Mouse (Mus musculus) ES-E14 (cell line): ENCODE results near the gene Mdc1. TPM values are rescaled to one million over a fixed set of nuclear protein-coding genes. Genes with fewer than 3 reads are reported as not detected.

Source experiments
- DNase-seq: peaks from one replicate; pipeline ENCODE4 v3.0.0-alpha.2; 2013; ENCODE audit warnings: low read depth, low spot score
- H3K27ac ChIP-seq: 2 replicates; pipeline ENCODE4 v1.5.1; 2012; ENCODE audit warnings: low read depth, mild to moderate bottlenecking, low read length, moderate library complexity, mixed read lengths; ENCODE audit not compliant: poor library complexity, insufficient read depth, severe bottlenecking
- H3K36me3 ChIP-seq: 2 replicates; pipeline ENCODE4 v1.6.1; 2012; ENCODE audit warnings: mild to moderate bottlenecking, low read length, moderate library complexity, mixed read lengths; ENCODE audit not compliant: control insufficient read depth, poor library complexity, insufficient read depth, severe bottlenecking
- H3K4me1 ChIP-seq, 2 experiments: fragments of 150-350 bp in 1 of 2; sonication (generic) in 1 of 2; 2 replicates each; pipeline ENCODE4 v1.6.1; 2012; ENCODE audit warnings: low read length in 2 of 2, mild to moderate bottlenecking in 1 of 2, mixed read lengths in 1 of 2; ENCODE audit not compliant: control insufficient read depth in 2 of 2, insufficient read depth in 2 of 2, poor library complexity in 1 of 2
- H3K4me3 ChIP-seq, 2 experiments: fragments of 150-350 bp in 1 of 2; sonication (generic) in 1 of 2; 2 replicates each; pipeline ENCODE4 v1.5.1; 2012; ENCODE audit warnings: low read length in 2 of 2, low read depth in 1 of 2, mild to moderate bottlenecking in 1 of 2, mixed read lengths in 1 of 2; ENCODE audit not compliant: insufficient read depth in 1 of 2, poor library complexity in 1 of 2, severe bottlenecking in 1 of 2
- H3K9ac ChIP-seq: 2 replicates; pipeline ENCODE4 v1.6.1; 2012; ENCODE audit warnings: low read depth, mild to moderate bottlenecking, low read length, mixed read lengths; ENCODE audit not compliant: poor library complexity, insufficient read depth, severe bottlenecking
- H3K9me3 ChIP-seq: fragments of 150-350 bp; sonication (generic); 2 replicates; pipeline ENCODE4 v1.6.1; 2012; ENCODE audit warnings: low read depth, mild to moderate bottlenecking, low read length; ENCODE audit not compliant: control insufficient read depth, insufficient read depth
- CHD2 ChIP-seq: IDR thresholded peaks from 2 replicates; pipeline ENCODE4 v1.6.1; 2014; ENCODE audit warnings: mild to moderate bottlenecking, low read depth, low read length, inconsistent platforms
- HCFC1 ChIP-seq: IDR thresholded peaks from 2 replicates; pipeline ENCODE4 v1.6.1; 2012; ENCODE audit warnings: low read length, inconsistent platforms, borderline replicate concordance; ENCODE audit not compliant: insufficient read depth
- MAFK ChIP-seq: IDR thresholded peaks from 2 replicates; pipeline ENCODE4 v1.6.1; 2014; ENCODE audit warnings: mild to moderate bottlenecking, low read depth, low read length, inconsistent platforms; ENCODE audit not compliant: insufficient read depth
- ZC3H11A ChIP-seq: IDR thresholded peaks from 2 replicates; pipeline ENCODE4 v1.6.1; 2012; ENCODE audit warnings: low read depth, mild to moderate bottlenecking, inconsistent platforms, low read length, borderline replicate concordance
- ZNF384 ChIP-seq: IDR thresholded peaks from 2 replicates; pipeline ENCODE4 v1.6.1; 2012; ENCODE audit warnings: low read depth, low read length, inconsistent platforms
- in situ Hi-C, 2 experiments: fragments of 600-800 bp; cut with MboI; formaldehyde crosslinking; loops; one replicate each; pipeline ENCODE4 v1.15.1; 2025; ENCODE audit warnings: low sequenced_read_pairs in 2 of 2, inconsistent platforms in 1 of 2; ENCODE audit not compliant: unreplicated experiment in 2 of 2
- total RNA-seq: library from RNA; depleted of rRNA; stranded (reverse); fragments of 300-350 nt; gene quantifications from 2 replicates; pipeline ENCODE4 v1.2.3, GENCODE M21; 2012

Mdc1 gene
- total RNA-seq, 1 experiment: 23.8 TPM

DNA sequence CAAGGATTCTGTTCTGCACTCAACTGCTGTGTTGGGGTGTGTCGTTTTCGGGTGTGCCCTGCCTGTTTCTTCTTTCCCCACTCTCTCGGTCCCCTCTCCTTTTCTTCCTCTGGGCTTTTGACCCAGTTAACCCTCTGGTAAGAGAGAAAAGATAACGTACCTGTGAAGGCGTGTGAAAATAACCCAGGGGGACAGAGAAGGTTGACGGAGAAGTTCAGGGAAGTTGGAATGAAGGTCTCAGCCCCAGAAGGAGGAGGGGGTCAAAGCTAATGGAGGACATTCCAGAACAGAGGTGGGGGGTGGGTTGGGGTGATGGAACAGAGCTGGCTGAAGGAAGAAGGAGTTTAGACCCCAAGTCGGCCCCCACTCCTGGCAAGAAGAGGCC is 27.6 kb downstream of the Mdc1 start:
- Histone ChIP-seq H3K9ac (peak overlapping the region; percentile 81; the same call in 1 of the 2 replicates), H3K36me3 (peaks cover 3% of the 10 kb centered on the region; the same call in 1 of the 2 replicates), H3K4me1 (peaks cover 6 to 11% of the 10 kb centered on the region in 2 experiments; a peak in 2 of 4 replicates), H3K9me3 (no peaks in the 10 kb centered on the region), H3K27ac (peak overlapping the region; percentile 82; the same call in 1 of the 2 replicates), H3K4me3 (peak overlapping the region; percentile 56 to 78)
- in situ Hi-C loops: no loop called here
- DNase-seq: no peak
- TF ChIP-seq CHD2 (no peak), ZNF384 (no peak), ZC3H11A (no peak), HCFC1 (no peak), MAFK (no peak)

DNA sequence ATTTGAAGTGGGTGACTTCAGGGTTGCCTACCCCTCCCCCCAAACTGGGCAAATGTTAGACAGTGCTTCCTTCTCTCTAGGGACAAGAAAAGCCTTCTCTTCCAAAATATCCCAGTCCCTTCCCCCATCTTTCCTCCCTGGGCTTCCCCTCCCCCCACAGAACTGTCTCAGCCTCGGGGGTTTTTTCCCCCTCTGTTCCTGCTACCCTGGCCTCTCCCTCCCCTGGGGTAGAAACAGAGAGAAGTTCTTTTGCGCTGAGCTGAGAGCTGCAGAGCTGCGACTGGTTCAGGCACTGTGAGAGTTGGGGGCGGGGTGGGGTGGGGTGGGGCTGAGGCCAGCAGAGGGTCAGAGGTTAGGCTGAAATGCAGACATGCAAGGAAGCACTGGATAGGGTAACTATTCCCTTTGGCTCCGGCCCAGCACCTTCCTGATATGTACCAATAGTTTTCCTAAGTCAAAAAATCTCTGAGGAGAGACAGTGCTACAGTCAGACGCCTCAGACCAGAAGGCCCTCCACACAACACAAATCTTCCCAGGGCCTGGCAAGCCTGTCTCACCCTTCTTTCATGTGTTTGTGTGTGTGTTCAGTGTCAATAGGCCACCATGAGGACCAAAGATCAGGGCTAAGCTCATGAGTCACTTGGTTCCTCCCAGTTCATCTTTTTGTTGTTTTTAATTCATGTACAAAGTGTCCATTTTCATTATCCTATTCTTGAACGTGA is 28.2 kb downstream of the Mdc1 start:
- Histone ChIP-seq H3K36me3 (peaks cover 3% of the 10 kb centered on the region; the same call in 1 of the 2 replicates), H3K4me1 (peaks cover 6% of the 10 kb centered on the region in 2 experiments; a peak in 2 of 4 replicates), H3K9ac (peak overlapping the region; percentile 81; the same call in 1 of the 2 replicates), H3K9me3 (no peaks in the 10 kb centered on the region), H3K27ac (peak overlapping the region; percentile 82; the same call in 1 of the 2 replicates), H3K4me3 (peak overlapping the region; percentile 56 to 78)
- TF ChIP-seq MAFK: no peak
- TF ChIP-seq ZC3H11A: no peak
- no peak for TF ChIP-seq CHD2
- no peak for TF ChIP-seq ZNF384
- no peak for TF ChIP-seq HCFC1
- peak; percentile 84 for DNase-seq
- in situ Hi-C loops: loop anchor here in 1 of 2 experiments (5.0 kb wide), 1 partner anchor 42 kb away; no protein-coding TSS in a partner anchor

DNA sequence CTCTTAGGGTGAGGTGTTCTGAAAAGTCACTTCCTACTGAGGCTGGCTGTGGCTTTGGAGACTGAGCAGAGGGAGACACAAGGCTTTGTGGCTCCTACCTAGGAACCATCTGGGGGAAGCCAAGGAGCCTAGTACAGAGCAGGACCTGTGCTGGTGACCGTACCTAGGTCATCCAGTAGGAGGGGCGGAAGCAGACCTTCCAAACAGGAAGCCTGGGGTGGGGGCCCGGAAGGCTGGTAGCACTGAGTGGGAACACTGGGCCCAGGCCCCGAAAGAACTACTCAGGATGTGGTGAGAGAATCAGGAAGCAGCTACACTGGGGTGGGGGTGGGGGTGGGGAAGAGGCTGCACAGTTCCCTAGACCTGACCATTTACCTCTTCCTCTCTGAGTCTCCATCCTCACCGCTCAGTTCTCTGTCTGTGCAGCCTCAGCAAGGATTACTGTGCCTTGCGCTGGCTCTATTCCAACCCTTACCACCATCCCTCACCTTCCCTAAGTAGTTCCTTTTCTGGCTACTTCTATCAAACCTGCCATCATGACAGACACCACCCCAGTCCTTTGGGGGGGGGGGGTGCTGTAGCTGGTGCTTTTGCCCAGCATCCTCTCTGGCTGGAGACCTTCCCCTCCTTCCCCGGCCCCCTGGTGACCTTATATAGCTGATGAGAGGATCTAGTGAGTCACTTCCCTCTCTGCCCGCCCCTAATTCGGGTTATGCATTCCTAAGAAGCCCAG is 29.0 kb downstream of the Mdc1 start:
- Histone ChIP-seq H3K36me3 (peaks cover 5% of the 10 kb centered on the region; the same call in 1 of the 2 replicates), H3K4me3 (peak overlapping the region in 1 of 2 experiments; percentile 78; a peak in 2 of 4 replicates), H3K9me3 (no peaks in the 10 kb centered on the region), H3K9ac (peak overlapping the region; percentile 51; the same call in 1 of the 2 replicates), H3K4me1 (peaks cover 2 to 4% of the 10 kb centered on the region in 2 experiments; a peak in 2 of 4 replicates), H3K27ac (peak overlapping the region; percentile 60)
- no peak for TF ChIP-seq CHD2
- 0 out of 2 replicates have a peak, but pooled peaks have one; percentile 21 for TF ChIP-seq HCFC1
- no peak for TF ChIP-seq ZC3H11A
- in situ Hi-C loops: loop anchor here in 1 of 2 experiments (5.0 kb wide), 1 partner anchor 43 kb away; no protein-coding TSS in a partner anchor
- DNase-seq: no peak

DNA sequence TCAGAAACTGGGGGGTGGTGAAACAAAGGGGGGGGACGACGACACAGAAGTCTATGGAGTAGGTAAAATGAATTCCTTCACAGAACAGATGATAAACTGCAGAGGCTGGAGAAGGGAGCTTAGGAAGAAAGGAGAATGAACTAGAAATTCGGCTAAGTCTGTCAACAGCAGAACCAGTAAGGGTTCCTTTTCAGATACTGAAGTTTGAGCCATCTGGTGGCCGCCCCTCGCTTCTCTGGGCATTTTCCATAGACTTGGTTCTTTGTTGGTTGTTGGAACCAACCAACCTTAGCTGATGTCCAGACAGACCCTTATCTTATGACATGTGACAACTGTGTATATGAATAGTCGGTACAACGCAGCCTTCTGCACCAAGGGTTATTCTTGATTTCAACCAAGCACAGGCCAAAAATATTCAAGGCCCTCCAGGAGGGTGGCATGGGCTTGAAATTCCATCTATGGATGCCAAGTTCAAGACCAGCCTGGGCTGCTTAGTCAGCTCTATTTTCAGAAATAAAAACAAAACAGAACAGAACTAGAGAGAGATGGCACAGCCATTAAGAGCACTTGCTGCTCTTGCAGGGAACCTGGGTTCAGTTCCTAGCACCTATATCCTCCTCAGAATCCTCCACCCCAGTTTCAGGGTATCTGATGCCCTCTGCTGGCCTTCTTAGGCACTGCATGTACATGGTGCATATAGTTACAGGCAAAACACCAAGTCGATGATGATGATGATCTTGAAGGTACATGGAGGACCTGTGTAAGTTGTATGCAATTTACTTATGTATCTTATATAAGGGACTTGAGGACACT is 29.8 kb downstream of the Mdc1 start:
- peak overlapping the region; percentile 60; the same call in 1 of the 2 replicates for H3K27ac ChIP-seq
- no peaks in the 10 kb centered on the region for H3K9me3 ChIP-seq
- H3K9ac ChIP-seq: peak overlapping the region; percentile 51; the same call in 1 of the 2 replicates
- DNase-seq: peak; percentile 66
- in situ Hi-C loops: loop anchor here in 1 of 2 experiments (5.0 kb wide), 1 partner anchor 44 kb away; no protein-coding TSS in a partner anchor
- H3K4me1 ChIP-seq: peaks cover 2 to 4% of the 10 kb centered on the region in 2 experiments; a peak in 2 of 4 replicates
- peaks cover 10% of the 10 kb centered on the region for H3K36me3 ChIP-seq
- peak; percentile 46; the same call in 1 of the 2 replicates for TF ChIP-seq MAFK
- TF ChIP-seq ZNF384: no peak
- peak; percentile 53; the same call in 1 of the 2 replicates for TF ChIP-seq ZC3H11A
- peak overlapping the region in 1 of 2 experiments; percentile 78; a peak in 1 of 4 replicates for H3K4me3 ChIP-seq
